Mouse (Mus musculus) large intestine, adult 2 months (tissue): ENCODE measurements around the gene Exoc2. TPM values are rescaled to one million over a fixed set of nuclear protein-coding genes. Genes with fewer than 3 reads are reported as not detected.

Source experiments
- DNase-seq: peaks from one replicate; pipeline ENCODE4 v3.0.0-alpha.2; 2012; ENCODE audit warnings: low read depth, low spot score
- WGBS: fragments of 180-500 bp; shearing (Covaris S2); methylation state at CpG from one replicate; pipeline ENCODE4 v1.1.7; 2018; 5-methylcytosine and 5-hydroxymethylcytosine counted together
- polyA plus RNA-seq: library from polyadenylated mRNA; depleted of rRNA; stranded (reverse); fragments of >200 nt; gene quantifications from 2 replicates; pipeline ENCODE4 v1.2.3, GENCODE M21; 2012; rRNA removed

Gene Exoc2
- polyA plus RNA-seq, result 5.4 and 7.7 TPM in 2 replicates

DNA sequence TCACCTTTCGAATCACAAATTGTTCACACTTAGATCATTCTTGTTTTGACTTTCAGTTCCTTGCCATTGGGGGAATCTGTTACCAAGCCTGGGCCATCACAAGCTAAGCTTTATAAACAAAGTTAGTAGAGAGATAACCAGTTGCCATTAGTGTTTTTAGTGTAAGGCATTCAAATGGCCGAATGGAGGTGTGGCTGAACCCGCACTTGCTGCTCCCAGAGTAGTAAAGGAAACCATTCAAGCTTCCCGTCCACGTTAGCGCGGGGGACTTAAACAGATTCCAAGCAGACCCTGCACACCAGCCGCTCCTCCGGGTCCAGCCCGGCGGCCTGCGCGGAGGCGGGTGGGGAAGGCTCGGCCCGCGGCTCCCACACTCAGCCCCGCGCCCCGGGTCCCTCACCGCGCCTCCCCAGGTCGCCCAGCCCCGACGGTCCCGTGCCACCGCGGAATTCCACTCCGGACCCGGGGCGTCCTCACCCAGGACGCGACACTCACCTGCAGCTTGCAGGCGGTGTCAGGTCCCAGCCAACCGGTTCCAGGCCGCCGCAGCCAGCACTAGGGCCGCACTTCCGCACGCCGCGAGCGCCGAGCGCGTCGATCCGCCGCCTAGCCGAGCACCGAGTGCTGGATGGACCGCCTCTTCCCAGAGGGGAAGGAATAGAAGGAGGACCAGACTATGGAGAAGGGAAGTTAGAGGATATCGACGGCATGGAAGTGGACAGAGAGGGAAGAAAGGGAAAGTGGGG is at the start of gene Exoc2, which contains the start of gene Gm5447:
TSS of gene Exoc2 (minus strand) at position 593 of the 746 bp plus-strand sequence.
TSS of gene Gm5447 (plus strand) at position 704 of the 746 bp plus-strand sequence.
- peak; percentile 64 for DNase-seq
- under 1% methylated on average over 54 of the region's 54 CpGs for WGBS

DNA sequence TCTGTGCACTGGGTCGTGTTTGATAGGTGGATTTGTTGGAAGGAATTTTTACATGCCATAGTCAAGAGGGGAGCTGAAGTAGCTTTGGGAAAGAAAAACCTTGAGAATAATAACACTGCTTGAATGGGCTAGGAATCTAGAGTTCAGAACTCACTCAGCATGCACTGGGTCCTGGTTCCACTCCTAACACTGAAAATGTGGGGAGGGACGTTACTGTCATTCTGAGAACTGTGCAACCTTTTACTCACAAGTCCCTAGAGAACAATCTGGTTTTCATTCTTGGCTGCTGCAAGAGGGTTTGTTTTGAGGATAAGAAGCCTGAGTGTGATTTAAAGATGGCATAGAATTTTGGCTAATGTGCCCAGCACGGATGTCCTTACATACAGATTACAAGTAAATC is 49.8 kb upstream of the Exoc2 start:
- DNase-seq, result no peak
- WGBS, result 88% methylated on average over 3 of the region's 3 CpGs

DNA sequence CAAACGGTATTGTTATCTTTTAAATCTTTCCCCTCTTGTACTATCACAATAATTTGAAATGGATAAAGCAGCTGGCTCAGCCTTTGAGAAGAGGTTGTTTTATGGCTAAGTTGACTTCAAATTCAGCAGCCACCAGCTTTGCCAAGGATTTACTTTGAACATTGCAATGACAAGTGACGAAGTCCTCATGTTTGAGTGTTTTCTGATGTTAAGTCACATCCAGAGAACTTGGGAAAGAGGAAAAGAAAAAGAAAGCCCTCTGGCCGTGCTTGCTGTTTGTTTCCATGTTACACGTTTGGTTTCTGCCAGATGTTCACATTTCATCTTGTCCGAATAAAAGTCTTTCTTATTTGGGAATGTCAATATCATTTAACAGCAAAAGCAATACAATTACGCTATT is 48.0 kb upstream of the Exoc2 start:
- WGBS, result 13% methylated on average over 6 of the region's 6 CpGs
- DNase-seq, result no peak

- no peak for DNase-seq
- 50% methylated on average over 4 of the region's 4 CpGs for WGBS
Measured at GRCm38 (mm10) chr13:31021514-31021913, 47.6 kb upstream of the Exoc2 start.

- WGBS, result 97% methylated on average over 3 of the region's 3 CpGs
- DNase-seq, result no peak
Measured at GRCm38 (mm10) chr13:31017545-31017944, 43.7 kb upstream of the Exoc2 start.

DNA sequence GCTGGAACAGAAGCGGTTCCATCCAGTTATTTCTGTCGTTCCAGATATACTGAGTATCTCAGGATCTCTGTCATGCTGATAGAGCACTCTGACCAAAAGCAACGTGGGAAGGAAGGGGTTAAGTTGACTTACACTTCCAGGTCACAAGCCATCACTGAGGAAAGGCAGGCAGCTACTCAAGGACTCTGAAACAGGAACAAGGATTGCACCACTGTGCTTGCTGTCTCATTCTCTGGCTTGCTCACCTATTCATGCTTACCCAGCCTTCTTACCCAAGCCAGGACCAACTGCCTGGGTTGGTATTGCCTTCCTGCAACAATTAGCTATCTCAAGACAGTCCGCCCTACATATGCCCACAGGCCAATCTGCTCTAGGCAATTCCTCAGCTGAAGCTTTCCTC is 31.1 kb upstream of the Exoc2 start:
- WGBS, result 52% methylated on average over 4 of the region's 4 CpGs

DNA sequence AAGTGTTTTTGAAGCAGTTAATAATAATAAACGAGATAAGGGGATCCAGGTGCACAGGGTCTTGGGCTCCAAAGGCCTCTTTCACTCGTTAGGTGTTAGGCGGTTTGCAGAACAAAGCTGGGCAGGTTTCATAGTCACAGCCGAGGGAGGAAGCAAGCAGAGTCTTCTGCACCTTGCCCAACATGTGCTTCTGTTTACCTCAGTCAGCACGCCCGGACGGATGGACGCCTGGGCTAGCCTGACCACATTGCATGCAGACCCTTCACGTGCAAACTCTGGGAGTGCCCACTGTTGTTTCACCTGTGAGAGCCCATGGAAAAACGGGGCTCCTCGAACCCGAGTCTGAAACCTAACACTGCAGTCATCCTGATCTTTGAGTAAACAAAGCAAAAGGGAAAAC is 30.6 kb upstream of the Exoc2 start:
- DNase-seq, result no peak
- WGBS, result 30% methylated on average over 12 of the region's 12 CpGs

More for the DNA sequence above, 31.1 kb upstream of the Exoc2 start:
- no peak for DNase-seq

DNA sequence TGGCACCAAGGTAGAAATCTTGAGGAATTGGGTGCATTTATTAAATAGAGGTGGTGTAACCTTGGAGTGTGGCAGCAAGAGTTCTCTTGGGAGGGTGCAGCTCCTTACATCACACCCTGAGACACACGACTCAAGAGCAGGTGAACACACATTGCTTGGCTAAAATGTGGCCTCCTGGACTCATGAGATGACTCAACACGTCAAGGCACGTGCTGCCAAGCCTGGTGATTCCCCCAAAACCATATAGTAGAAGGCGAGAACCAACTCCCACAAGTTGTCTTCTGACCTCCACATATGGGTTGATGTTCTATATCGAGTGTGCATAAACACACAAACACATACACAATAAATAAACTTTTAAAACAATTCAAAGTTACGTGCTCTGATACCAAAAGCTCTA is 25.9 kb upstream of the Exoc2 start:
- no peak for DNase-seq
- 62% methylated on average over 6 of the region's 6 CpGs for WGBS

- DNase-seq, result no peak
- WGBS, result 86% methylated on average over 8 of the region's 8 CpGs
Measured at GRCm38 (mm10) chr13:30997526-30998253, 23.8 kb upstream of the Exoc2 start.

GRCm38 (mm10) chr13:30994249-30994858 is 20.5 kb upstream of the Exoc2 start:
- WGBS, result 75% methylated on average over 6 of the region's 6 CpGs
- DNase-seq, result no peak

DNA sequence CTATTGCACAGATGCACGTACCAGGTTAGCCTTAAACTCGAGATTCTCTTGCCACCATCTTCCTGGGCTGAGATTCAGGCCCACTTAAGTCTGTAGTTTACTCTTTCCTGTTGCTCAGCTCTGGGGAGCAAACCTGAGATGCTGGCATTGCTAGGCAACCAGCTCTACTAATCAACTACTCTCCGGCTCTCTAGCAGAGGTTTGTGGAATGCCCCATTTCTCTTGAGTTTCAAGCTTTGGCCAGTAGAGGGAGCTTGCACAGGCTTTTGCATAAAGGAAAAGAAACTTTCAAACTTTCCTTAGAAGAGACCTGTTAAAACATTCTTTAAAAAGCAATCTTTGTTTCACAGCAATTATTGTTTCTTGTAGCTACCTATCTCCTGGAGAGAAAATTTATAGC is 19.9 kb upstream of the Exoc2 start:
- WGBS, result 32% methylated on average over 3 of the region's 3 CpGs

GRCm38 (mm10) chr13:30990233-30990632 is 16.3 kb upstream of the Exoc2 start:
- WGBS, result 40% methylated on average over 9 of the region's 9 CpGs
- no peak for DNase-seq

More for the DNA sequence above, 19.9 kb upstream of the Exoc2 start:
- no peak for DNase-seq

- 81% methylated on average over 10 of the region's 10 CpGs for WGBS
- DNase-seq, result no peak
Measured at GRCm38 (mm10) chr13:30989710-30990109, 15.8 kb upstream of the Exoc2 start.

DNA sequence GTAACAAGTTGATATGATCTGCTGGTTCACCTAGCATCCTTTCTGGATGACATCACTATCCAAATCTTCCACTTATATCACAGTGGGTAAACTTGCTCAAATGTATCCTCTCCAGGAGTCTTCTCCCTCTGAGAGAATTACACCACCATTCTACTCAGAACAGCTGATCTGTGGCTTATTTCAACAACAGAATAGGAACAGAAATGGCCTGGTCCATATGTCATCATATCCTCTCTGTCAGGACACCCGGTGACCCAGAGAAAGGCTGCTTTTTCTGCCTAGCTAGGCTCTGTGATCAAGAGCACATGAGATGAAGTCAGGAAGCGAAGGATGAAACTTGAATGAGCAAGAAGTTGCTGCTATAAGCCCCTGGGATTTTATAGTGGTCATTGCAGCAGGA is 13.8 kb upstream of the Exoc2 start:
- no peak for DNase-seq
- 84% methylated on average over 2 of the region's 2 CpGs for WGBS

- WGBS, result 55% methylated on average over 10 of the region's 10 CpGs
- no peak for DNase-seq
Measured at GRCm38 (mm10) chr13:30986934-30987455, 13.1 kb upstream of the Exoc2 start.

- WGBS, result 16% methylated on average over 27 of the region's 27 CpGs
- DNase-seq, result no peak
Measured at GRCm38 (mm10) chr13:30985598-30986466, 11.9 kb upstream of the Exoc2 start.

GRCm38 (mm10) chr13:30985275-30985597 is 11.3 kb upstream of the Exoc2 start:
- DNase-seq, result no peak
- 18% methylated on average over 13 of the region's 13 CpGs for WGBS

DNA sequence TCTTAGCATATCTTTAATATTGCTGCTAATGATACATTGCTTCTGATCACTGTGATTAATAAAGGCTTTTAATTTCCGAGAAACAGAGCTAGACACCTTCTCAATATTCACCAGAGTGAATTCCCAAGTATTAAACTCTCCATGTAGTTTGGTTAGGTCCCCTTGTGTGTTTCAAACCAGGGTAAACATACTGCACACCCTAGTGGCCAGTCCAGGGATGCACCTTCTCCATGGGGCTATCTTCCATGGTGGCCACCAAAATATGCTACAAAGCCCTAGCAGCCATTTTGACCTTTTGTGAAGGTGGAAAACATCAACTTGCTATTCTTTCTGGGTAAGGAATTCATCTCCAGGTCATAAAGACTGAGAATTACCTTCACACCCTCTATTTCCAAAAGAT is 7.8 kb upstream of the Exoc2 start:
- 42% methylated on average over 1 of the region's 1 CpGs for WGBS
- no peak for DNase-seq

DNA sequence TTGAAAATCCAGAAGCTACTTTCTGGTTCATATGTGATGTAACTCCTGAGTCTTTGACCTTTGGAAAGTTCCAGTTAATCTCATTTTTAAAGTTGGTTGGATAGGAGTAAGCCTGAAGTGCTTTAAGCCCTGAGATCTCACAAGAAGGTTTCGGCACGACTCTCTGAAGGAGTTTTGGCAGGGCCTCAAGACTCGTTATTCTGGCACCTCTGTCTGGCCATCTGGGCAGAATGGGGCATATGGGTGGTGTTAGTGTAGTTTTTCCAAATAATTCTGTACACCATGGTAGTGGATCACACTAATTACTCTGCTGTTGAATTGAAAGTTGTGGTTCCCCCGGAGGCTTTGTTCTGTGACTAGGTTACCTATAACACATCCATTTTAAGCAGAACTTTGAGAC is 4.3 kb upstream of the Exoc2 start:
- 61% methylated on average over 4 of the region's 4 CpGs for WGBS
- no peak for DNase-seq
